Mouse (Mus musculus) liver, embryonic 11.5 days (tissue): ENCODE results near the gene Trp53rkb. TPM values are rescaled to one million over a fixed set of nuclear protein-coding genes. Genes with fewer than 3 reads are reported as not detected.

Experiments
- ATAC-seq: fragments of 200-750 bp; cut with Nextera tagmentation; replicated peaks from 2 replicates; pipeline ENCODE4 v1.8.0; 2017; ENCODE audit warnings: moderate number of reproducible peaks, mild to moderate bottlenecking, moderate TSS enrichment, moderate library complexity; ENCODE audit not compliant: low FRiP score
- DNase-seq: peaks from one replicate; pipeline ENCODE4 v3.0.0-alpha.2; 2017; ENCODE audit warnings: low spot score
- H3K27ac ChIP-seq: fragments of 300-500 bp; sonication (generic); 2 replicates; pipeline ENCODE4 v1.5.1; 2014; ENCODE audit warnings: mild to moderate bottlenecking, low read depth, low read length, control low read depth
- H3K27me3 ChIP-seq: fragments of 300-500 bp; sonication (generic); replicated peaks from 2 replicates; pipeline ENCODE4 v1.6.1; 2014; ENCODE audit warnings: low read length, mixed read lengths; ENCODE audit not compliant: control insufficient read depth, insufficient read depth
- H3K36me3 ChIP-seq: fragments of 300-500 bp; sonication (generic); 2 replicates; pipeline ENCODE4 v1.6.1; 2014; ENCODE audit warnings: mild to moderate bottlenecking, low read length, moderate library complexity, mixed read lengths; ENCODE audit not compliant: control insufficient read depth, insufficient read depth
- H3K4me1 ChIP-seq: fragments of 300-500 bp; sonication (generic); replicated peaks from 2 replicates; pipeline ENCODE4 v1.6.1; 2014; ENCODE audit warnings: low read length, mixed read lengths; ENCODE audit not compliant: control insufficient read depth, insufficient read depth
- H3K4me2 ChIP-seq: fragments of 300-500 bp; sonication (generic); 2 replicates; pipeline ENCODE4 v1.6.1; 2014; ENCODE audit warnings: mild to moderate bottlenecking, control low read depth, moderate library complexity
- H3K4me3 ChIP-seq: fragments of 300-500 bp; sonication (generic); 2 replicates; pipeline ENCODE4 v1.5.1; 2014; ENCODE audit warnings: low read depth, low read length, control low read depth
- H3K9ac ChIP-seq: fragments of 300-500 bp; sonication (generic); 2 replicates; pipeline ENCODE4 v1.6.1; 2014; ENCODE audit warnings: low read depth, low read length, control low read depth
- H3K9me3 ChIP-seq: fragments of 300-500 bp; sonication (generic); 2 replicates; pipeline ENCODE4 v1.6.1; 2016; ENCODE audit warnings: low read length, inconsistent platforms, mixed read lengths; ENCODE audit not compliant: control insufficient read depth
- WGBS: fragments of 180-500 bp; shearing (Covaris S2); extraction: QIAGEN DNeasy Blood & Tissue Kit; methylation state at CpG from one replicate; pipeline ENCODE4 v1.1.7; 2014; 5-methylcytosine and 5-hydroxymethylcytosine counted together
- polyA plus RNA-seq: library from polyadenylated mRNA; unstranded; fragments of >200 nt; fragmentation: Nextera tagmentation; extraction: Ambion mirVana; gene quantifications from 2 replicates; pipeline ENCODE4 v1.2.1, GENCODE M21; 2014

The Trp53rkb gene
- polyA plus RNA-seq, 1 experiment from 2014 or later = 9.5 TPM

GRCm38 (mm10) chr2:166834796-166835195 lies 42.5 kb downstream of the Trp53rkb start:
- WGBS = 93% methylated on average over 4 of the region's 4 CpGs
- no peaks in the 10 kb centered on the region for H3K9me3 ChIP-seq
- no peak overlapping the region for H3K4me3 ChIP-seq
- no peak overlapping the region for H3K27ac ChIP-seq
- peaks cover 2% of the 10 kb centered on the region; the same call in 1 of the 2 replicates for H3K36me3 ChIP-seq
- H3K9ac ChIP-seq = no peak overlapping the region
- ATAC-seq (no peak), DNase-seq (no peak)
- no peaks in the 10 kb centered on the region for H3K27me3 ChIP-seq
- H3K4me2 ChIP-seq = no peak overlapping the region
- no peaks in the 10 kb centered on the region for H3K4me1 ChIP-seq

GRCm38 (mm10) chr2:166835581-166835980 lies 43.2 kb downstream of the Trp53rkb start:
- H3K9ac ChIP-seq = no peak overlapping the region
- WGBS = 59% methylated on average over 5 of the region's 5 CpGs
- no peak for ATAC-seq
- no peak overlapping the region for H3K4me2 ChIP-seq
- H3K36me3 ChIP-seq = peaks cover 2% of the 10 kb centered on the region; the same call in 1 of the 2 replicates
- H3K27me3 ChIP-seq = no peaks in the 10 kb centered on the region
- H3K9me3 ChIP-seq = no peaks in the 10 kb centered on the region
- H3K27ac ChIP-seq = no peak overlapping the region
- no peak overlapping the region for H3K4me3 ChIP-seq
- no peaks in the 10 kb centered on the region for H3K4me1 ChIP-seq
- no peak for DNase-seq

GRCm38 (mm10) chr2:166841813-166842212 lies 49.5 kb downstream of the Trp53rkb start:
- H3K4me2 ChIP-seq = no peak overlapping the region
- no peak for DNase-seq
- H3K9ac ChIP-seq = no peak overlapping the region
- no peak overlapping the region for H3K4me3 ChIP-seq
- ATAC-seq = no peak
- no peaks in the 10 kb centered on the region for H3K4me1 ChIP-seq
- H3K36me3 ChIP-seq = peaks cover 14% of the 10 kb centered on the region; the same call in 1 of the 2 replicates
- no peak overlapping the region for H3K27ac ChIP-seq
- H3K27me3 ChIP-seq = no peaks in the 10 kb centered on the region
- WGBS = 78% methylated on average over 4 of the region's 4 CpGs
- no peaks in the 10 kb centered on the region for H3K9me3 ChIP-seq

Other genes with a start within 250 kb of the Trp53rkb start
- gene Prex1, start 78.7 kb upstream of the Trp53rkb start, polyA plus RNA-seq = 16.1 and 16.5 TPM in 2 replicates
- gene Arfgef2, start 13.1 kb downstream of the Trp53rkb start, polyA plus RNA-seq = 11.3 and 12.7 TPM in 2 replicates
- 155 and 183 TPM in 2 replicates for gene Cse1l, start 113.5 kb downstream of the Trp53rkb start, polyA plus RNA-seq
- gene Stau1, start 203.8 kb downstream of the Trp53rkb start, polyA plus RNA-seq = 57.1 and 59.5 TPM in 2 replicates
- gene Ddx27, start 222.7 kb downstream of the Trp53rkb start, polyA plus RNA-seq = 102 and 103 TPM in 2 replicates